Mouse (Mus musculus): Measurements from ENCODE around the gene Rfx7.
A peak's percentile ranks its signal among the peaks of the same experiment; 100 is the strongest.
"Not testable (repeated sequence)": the region's sequence is repeated elsewhere in the genome, so short reads cannot be mapped to it uniquely, and the experiment has no call there.

Gene Rfx7

DNA sequence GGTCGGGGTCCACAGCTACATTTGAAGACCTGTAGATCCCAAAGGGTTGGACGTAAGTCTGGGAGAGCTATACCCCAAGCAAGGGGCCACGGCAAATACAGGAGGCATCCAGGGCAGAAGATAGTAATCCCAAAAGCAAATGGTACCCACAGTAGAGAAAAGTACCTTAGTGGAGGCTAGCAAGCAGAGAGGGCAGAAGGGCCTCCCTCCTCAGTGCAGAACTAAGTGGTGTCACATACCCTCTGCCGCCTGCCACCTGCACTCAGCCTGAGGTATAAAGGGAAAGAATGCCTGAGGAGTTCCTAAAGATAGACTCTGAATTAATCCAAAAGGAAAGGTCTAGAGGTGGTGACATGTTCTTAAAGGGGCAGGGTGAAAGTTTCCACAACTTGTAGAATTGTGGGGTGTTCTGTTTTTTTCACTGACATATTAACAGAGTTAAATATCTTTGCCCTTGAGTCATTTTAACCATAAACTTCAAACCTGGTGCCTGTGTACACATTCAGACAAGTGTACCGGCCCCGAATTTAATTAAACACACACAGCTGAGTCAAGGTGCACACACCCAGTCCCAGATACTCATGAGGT is 109.1 kb downstream of the Rfx7 start:
- peak in 1 of 2 experiments; percentile 45 for DNase-seq

DNA sequence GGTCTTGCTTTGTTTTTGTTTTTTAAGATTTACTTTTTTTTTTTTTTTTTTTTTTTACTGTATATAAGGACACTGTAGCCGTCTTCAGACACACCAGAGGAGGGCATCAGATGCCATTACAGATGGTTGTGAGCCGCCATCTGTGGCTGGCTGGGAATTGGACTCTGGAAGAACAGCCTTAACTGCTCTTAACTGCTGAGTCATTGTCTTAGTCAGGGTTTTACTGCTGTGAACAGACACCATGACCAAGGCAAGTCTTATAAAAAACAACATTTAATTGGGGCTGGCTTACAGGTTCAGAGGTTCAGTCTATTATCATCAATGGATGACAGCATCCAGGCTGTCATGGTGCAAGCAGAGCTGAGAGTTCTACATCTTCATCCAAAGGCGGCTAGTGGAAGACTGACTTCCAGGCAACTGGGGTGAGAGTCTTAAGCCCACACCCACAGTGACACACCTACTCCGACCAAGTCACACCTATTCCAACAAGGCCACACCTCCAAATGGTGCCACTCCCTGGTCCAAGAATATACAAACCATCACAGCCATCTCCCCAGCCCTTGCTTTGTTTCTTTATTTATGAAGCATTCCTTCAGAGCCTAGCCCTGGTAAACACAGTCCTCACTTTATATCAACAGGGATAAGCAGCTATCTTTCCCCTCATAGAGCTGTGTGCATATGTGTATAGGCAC is 110.9 kb downstream of the Rfx7 start:
- not testable (repeated sequence) for DNase-seq

DNA sequence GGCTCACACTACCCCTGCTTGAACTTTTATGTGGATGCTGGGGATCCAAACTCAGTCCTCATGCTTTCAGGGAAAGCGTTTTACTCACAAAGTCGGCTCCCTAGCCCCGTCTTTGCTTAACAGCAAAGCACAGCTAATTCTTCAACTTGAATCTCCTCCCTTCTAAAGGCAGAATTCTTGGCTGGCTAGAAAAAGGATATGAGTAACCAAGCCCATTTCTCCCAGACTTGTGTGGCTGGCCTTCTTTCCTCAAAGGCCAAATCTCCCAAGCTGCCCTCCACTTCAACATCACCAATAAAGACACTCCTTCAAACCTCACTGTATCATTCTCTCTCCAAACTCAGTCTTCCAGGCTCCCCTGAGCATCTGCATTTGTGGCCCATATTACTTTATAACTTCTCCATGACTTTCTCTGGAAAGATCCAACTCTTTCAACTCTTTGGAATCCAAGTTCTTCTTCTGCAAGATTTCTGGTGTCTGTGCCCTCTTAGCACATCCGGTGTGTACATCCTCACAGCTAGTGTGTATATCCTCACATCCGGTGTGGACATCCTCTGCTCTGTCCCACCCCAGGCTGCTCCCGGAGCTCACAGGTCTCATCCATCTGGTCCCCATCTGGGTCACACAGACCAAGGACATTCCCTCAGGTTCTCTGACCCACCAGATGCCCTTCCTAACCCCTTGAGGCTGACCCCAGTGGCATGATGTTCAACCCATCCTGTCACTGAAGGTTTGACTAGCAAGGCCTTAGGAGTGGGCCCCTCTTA is 111.8 kb downstream of the Rfx7 start:
- DNase-seq, result no peak

DNA sequence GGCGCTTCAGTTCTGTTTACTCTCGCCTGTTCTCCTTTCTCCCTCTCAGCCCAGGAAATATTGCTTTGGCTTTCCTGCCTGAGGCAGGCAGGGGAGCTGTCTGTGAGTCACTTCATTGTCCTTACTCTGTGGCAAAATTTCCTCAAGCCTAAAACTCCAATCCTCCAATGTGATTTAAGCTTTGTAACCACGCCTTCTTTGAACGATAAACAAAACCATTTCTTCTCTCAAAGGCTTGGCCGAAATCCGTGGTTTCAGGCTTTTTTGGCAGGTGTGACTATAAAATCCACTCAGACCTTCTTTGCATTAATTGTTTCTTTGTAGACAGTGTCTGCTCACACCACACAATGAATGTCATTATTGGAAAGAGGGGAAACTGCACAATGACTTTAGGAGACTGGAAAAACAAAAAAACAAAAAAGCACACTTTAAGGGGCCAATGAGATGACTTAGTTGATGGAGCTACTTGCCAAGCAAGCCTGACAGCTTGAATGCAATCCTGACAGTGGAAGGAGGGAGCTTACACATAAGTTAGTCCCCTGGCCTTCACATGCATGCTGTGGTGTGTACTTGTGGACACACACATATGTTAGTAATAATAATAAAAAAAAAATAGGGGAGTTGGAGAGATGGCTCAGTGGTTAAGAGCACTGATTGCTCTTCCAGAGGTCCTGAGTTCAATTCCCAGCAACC is 112.5 kb downstream of the Rfx7 start:
- no peak for DNase-seq

DNA sequence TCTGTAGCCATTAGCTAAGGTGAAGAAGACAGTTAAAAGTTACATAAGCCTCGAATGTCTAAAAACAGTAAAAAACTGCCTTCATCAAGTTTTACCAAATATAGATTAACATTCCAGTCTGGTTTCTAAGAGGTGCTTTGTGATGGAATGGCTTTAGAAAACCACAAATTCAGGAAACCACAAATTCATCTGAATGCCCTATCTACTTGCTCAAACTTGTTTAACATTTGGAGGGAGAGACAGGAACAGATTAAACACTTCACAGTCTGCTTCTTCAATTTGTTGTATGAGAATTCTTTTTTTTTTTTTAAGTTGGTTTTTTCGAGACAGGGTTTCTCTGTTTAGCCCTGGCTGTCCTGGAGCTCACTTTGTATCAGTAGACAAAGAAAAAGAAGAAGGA is 117.7 kb downstream of the Rfx7 start:
- DNase-seq, result no peak

DNA sequence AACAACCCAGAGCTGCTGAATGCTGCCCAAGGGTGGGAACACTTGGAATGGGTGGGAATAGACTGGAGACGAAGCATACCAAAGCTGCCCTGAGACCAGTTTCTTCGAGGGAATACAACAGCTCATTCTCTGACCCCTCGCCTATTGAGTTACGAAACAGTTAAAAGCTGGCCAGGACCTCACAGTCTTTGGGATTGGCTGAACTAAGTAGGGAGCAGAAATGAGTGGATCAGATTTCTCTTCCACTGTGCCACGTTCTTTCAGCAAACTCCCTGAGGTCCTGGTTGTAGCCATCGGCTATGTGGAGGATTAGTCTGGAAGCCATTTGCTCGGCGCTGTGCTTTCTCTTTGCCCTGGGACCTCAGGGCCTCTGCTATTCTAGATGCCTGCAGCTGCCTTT is 120.9 kb downstream of the Rfx7 start:
- peak in 1 of 2 experiments; percentile 42 for DNase-seq

DNA sequence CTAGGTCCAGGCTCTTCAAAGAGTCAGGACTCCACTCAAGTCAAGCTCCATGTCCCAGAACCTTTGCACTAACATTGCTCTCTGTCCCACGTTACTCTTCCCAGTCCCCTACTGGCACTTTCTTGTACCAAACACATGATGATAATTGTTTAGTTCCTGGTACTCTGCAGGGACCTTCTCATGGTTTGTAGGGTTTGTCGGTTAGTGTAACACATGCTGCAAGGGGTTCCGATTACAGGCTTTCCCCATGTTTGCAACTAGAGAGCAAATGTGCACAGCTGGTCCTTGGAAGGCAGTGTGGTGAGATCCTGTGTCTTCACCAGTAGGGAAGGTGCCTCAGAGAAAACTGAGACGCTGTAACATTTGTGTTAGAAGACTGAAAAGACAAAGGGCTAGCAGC is 121.5 kb downstream of the Rfx7 start:
- DNase-seq, result no peak

DNA sequence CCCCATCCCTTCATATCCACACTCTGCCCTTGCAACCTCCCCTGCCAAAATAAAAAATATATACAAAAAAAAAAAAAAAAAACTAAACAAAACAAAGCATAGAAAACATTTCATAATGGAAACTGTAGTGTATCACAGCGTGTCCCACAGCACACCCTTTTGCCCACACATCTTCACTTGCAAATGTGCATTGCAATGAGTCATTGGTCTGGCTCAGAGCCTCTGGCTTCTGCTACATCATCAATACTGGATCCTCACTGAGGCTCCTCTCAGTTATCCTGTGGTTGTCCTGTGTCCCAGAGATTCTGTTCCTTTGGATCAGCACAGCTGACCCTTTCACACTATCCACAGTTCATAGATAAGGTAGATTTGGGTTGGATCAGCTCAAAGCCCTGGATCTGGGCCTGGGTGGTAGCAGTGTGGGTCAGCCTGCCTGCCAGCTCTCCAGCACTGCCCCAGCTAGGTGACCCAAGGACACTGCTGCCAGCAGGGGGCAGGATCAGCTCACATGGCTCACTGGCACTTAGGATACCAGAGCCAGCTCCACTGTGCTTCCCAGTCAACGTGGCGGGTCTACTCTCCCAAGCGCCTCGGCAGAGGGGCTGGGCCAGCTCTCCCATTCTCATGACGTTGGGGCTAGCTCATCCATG is 122.7 kb downstream of the Rfx7 start:
- peak; percentile 88 to 89 for DNase-seq

DNA sequence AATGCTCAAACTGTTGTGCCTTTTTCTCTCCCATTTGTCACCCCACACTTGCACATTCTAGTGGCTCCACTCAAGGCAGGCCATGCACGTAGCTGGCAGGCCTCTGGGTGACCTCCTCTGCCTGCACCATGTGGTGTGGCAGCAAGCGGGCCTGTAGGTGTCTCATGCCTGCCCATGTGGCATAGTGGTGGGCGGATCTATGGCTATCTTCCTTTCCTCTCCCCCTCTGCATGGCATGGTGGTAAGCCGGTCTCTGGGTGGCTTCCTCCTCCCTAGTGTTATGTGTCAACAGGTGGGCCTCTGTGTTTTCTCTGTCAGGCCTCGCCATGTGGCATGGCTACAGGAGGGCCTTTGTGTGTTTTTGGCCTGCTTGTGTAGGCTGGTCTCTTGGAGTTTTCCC is 123.6 kb downstream of the Rfx7 start:
- no peak for DNase-seq

DNA sequence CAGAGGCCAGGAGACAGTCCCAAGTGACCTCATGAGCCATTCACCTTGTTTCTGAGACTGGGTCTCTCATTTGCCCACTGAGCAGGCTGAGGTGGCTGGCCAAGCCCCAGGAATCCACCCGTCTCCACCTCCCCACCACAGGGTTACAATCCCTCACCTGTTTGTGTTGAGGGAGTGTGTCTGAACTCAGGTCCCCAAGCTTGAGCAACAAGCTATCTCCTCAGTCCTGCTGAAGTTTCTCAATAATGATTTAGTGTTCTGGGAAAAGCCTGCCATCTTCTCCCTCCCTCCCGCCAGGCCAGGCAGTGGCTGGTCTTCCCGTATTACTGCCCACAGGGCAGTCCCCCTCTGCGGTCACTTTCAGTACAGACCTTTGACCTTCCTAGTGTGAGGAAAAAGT is 124.5 kb downstream of the Rfx7 start:
- DNase-seq, result no peak

DNA sequence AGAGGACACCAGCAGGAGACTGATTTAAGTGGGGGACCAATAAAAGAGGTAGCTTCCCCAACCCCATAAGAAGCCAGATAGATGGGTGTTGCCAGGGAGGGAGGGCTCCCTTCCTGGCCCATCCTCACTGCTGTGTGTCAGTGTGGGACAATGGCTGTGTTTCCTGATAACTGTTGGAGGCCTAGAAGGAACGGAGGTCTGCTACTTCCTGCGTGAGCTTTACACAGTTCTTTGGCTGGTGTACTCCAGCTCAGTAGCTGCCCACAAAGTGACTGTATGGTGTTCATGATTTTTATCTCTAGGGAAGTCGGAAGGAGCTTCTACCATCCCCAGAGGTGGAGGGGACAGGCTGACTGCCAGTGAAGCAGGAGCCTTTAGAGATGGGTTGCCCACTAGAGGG is 124.9 kb downstream of the Rfx7 start:
- no peak for DNase-seq

DNA sequence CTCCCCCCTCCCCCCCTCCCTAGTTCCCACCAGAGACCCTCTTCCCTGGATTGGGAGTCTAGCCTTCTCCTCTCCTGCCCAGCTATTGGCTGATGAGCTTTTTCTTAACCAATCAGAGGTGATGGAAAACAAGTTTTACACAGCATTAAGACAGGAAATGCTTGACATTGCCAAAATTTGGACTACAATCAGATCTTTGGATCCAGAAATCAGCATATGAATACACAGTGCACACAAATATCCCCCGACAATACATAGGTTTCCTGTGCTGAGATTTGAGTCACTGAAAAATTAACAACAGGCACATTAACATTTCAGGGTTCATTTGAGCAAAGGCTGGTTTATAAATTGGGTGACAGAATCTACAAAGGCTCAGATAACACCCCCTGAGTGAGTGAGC is 125.7 kb downstream of the Rfx7 start:
- no peak for DNase-seq

DNA sequence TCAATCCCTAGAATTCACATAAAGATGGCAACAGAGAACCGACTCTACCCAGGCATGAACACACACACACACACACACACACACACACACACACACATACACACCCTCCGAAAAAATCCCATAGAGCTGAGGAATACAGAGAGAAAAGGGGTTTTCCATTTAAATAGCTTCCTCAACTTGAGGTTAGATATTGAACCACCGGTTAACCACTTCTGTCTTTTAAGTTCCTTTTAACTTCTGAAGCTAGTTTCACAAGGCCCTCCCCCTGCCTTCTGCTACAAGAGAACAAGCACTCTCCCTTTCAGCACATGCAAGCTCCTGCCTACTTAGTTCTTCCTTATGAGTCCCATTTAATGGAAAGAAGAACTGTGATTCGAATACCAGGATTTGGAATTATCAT is 128.1 kb downstream of the Rfx7 start:
- no peak for DNase-seq

DNA sequence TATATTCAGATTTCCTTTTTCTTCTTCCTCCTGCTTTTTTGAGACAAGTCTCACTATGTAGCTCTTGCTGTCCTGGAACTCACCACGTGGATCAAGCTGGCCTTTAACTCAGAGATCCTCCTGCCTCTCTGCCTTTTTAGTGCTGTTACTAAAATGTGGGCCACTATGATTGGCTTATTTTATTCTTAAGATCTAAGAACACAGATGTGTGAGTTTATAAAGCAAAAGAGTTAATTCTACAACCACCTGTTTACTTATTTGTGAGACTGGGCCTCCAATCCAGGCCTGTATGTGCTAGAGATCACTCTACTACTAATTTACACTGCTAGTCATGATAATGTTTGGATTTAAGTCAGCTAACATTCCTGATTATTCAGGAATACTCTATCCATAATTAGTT is 128.9 kb downstream of the Rfx7 start:
- no peak for DNase-seq

DNA sequence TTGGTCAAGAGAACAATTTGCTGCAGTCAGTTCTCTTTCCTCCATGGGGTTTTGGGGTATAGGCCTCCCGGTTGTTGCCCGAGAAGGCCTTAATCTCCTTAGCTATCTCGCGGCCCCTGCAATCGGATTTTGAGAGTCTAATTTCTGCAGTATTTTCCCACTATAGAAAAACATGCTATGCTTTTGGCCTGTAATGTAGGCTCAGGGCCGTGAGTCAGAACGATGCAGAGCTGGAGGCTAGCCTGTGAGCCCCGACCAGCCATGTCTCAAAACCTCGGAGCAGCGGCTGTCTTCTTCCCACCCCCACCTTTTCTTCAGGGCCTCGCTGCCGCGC is 129.5 kb downstream of the Rfx7 start:
- DNase-seq, result no peak

DNA sequence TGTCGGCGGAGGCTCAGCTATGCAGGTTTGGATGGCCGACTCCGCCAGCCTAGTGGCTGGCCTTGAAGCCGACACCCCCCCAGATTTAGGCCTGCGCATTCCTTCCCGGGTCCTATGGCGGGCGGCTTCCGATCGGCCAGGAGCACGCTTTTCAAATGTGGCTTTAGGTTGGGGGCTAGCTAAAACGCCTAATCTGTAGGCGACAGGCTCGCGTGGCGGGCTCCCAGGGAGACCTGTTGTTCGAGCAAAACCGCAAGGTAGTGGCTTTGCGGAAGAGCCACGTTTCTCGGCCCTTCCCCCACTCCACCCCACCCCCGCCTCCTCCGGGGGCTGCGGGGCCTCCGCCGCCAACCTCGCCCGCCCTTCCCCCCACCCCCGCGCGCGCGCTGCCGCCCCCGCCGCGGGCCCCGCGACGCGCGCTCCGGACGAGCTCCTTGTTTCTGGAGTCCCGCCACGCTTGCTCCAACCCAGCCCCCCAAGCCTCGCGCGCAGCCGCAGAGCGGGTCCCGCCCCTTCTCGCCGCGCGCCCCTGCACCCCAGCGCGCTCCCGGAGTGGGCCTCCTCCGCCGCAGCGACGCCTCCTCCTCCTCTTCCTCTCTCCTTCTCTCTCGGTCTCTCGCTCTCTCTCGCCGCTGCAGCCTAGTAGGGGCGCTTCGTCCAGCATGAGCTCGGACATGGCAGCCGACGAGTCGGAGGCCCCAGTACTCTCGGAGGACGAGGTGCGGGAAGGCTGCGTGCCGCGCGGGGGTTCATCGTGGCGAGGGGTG is 130.0 kb downstream of the Rfx7 start, which contains the start of gene Nedd4:
Nedd4 (plus strand) TSS at position 452 of the 767 bp plus-strand sequence.
- DNase-seq, result peak; percentile 95 to 98

DNA sequence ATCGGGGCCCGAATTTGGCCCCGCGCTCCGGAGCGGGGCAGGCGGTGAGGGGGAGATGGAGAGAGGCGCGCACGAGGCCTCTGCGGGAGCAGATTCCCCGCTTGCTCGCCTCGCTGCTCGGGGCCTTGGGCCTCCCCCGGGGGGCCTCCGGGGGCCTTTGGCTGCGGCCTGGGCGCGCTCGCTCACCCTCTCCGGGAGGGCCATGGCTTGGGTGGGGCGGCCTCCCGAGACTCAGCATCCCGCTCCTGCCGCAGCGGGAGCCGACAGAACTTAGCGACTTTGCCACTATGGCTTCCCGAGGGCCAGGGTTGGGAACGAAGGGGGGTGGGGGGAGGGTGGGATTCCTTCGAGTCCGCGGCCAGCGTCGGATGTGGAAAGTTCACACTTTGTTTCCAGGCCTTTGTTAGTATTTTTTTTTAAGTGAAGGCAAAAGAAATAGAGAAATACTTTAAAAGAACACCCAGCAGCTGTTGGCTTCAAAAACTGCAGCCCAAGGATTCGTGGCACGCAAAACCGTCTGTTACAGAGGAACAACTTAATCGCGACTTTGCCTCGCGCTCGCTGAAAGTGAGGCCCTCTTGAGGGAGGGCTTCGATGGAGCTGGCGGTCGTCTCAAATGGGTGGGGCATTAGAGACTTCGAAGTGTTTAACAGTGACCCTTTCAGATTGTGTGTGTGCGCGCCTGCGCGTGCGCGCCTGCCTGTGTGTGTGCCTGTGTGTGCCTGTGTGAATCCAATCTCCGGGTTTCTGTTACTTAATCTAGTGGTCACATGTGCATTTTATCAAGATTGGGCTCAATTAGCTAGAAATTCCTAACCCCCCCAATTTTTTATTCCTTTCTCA is 130.9 kb downstream of the Rfx7 start:
- peak; percentile 77 to 89 for DNase-seq

DNA sequence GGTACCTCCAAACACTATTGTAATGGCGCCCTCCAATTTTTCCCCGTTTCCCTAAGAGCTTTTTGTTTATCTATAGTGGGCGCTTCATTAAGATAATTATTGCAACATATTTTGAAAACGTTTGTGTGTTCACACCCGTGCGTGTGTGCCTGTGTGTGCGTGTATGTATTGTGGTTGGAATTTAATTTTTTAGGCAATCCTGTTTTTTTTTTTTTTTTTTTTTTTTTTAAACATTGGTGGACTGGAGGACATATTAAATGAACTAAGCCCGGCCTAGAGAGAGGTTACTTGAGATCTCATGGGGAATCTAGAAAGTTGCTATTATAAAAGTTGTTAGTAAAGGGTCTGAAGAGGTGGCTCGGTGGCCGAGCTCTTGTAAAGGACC is 131.5 kb downstream of the Rfx7 start:
- DNase-seq, result no peak

DNA sequence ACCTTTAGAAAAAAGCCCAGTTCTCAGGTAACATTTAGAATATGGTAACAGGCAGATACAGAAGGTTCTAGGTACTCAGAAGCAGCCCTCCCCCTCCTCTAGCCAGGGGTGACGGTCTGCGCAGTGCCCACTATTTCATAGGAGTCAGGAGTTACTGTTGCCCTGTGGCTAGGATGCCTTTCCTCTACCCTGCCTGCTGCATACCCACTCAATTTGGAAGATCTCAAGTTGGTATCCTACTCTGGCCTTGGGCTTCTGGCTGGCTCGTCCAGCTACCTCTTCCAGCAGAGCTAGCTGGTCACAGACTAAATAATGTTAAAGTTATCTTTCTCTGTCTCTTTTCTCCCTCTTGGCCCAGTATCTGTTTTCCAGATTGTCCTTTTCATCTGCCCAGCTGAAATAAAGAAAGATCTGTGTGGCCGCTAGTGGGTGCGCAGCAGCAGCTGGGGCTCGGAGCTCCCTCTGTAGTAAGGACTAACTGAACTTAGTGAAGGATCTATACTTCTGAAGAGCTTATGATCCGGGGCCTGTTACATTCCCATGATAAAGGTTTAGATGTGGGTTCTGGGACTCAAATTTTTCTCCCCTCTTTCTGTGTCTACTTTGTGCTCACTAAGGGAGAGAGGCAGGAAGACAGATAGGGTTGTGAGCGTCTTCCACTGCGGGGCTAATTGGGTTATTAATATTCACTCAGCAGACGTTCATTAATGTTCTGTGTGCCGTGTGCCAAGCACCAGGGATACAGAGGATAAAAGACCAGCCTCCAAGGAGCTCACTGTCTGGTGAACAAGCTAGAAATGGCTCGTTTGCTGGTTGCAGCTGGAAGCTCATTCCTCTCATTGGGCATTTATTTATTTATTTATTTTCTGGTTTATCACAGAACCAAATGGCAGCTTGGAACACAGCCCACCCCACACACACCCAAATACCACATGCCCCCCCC is 132.6 kb downstream of the Rfx7 start:
- DNase-seq, result no peak

DNA sequence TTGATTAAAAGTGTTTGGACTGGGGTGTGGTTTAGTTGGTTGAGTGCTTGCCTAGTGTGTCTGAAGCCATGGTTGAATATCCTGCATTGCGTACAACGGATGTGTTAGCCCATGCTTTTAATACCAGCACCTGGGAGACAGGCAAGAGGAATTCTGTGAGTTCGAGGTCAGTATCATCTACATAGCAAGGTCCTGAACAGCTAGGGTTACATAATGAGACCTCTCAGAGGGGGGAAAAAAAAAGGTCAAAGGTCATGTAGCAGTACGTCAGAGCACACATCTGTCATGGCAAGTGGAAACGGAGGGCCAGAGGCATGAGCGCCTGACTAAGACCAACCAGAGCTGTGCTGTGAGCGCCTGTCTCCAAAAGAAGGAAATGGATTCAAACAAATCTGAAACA is 133.5 kb downstream of the Rfx7 start:
- DNase-seq, result peak in 1 of 2 experiments; percentile 42
